Mouse (Mus musculus) liver, embryonic 14.5 days (tissue): ENCODE data around the gene Rad51b. TPM values are rescaled to one million over a fixed set of nuclear protein-coding genes. Genes with fewer than 3 reads are reported as not detected.

Experiments
- ATAC-seq: fragments of 200-750 bp; cut with Nextera tagmentation; 2 replicates; pipeline ENCODE4 v1.8.0; 2017; ENCODE audit warnings: moderate number of reproducible peaks, mild to moderate bottlenecking, moderate library complexity; ENCODE audit not compliant: insufficient read depth
- DNase-seq, 3 experiments: peaks; one replicate each; pipeline ENCODE4 v3.0.0-alpha.2; 2012 to 2013; ENCODE audit warnings: low read depth in 3 of 3, low spot score in 3 of 3
- H3K27ac ChIP-seq: fragments of 300-500 bp; sonication (generic); 2 replicates; pipeline ENCODE4 v1.5.1; 2014; ENCODE audit warnings: moderate library complexity, mild to moderate bottlenecking, control low read depth, inconsistent platforms
- H3K27me3 ChIP-seq: fragments of 300-500 bp; sonication (generic); 2 replicates; pipeline ENCODE4 v1.6.1; 2014; ENCODE audit warnings: mild to moderate bottlenecking, low read length, moderate library complexity; ENCODE audit not compliant: control insufficient read depth, insufficient read depth
- H3K36me3 ChIP-seq: fragments of 300-500 bp; sonication (generic); replicated peaks from 2 replicates; pipeline ENCODE4 v1.6.1; 2014; ENCODE audit warnings: low read depth; ENCODE audit not compliant: control insufficient read depth, insufficient read depth
- H3K4me1 ChIP-seq, 2 experiments: fragments of 200-500 bp in 1 of 2; fragments of 300-500 bp in 1 of 2; sonication (generic) in 1 of 2; replicated peaks; 2 replicates each; pipeline ENCODE4 v1.6.1; 2012 to 2014; ENCODE audit warnings: antibody characterized with exemption in 1 of 2, inconsistent platforms in 1 of 2, low read length in 1 of 2; ENCODE audit not compliant: control insufficient read depth in 2 of 2, insufficient read depth in 2 of 2
- H3K4me2 ChIP-seq: fragments of 300-500 bp; sonication (generic); 2 replicates; pipeline ENCODE4 v1.6.1; 2014; ENCODE audit warnings: low read depth, mild to moderate bottlenecking, control low read depth, moderate library complexity
- H3K4me3 ChIP-seq, 2 experiments: fragments of 200-500 bp in 1 of 2; fragments of 300-500 bp in 1 of 2; sonication (generic) in 1 of 2; 2 replicates each; pipeline ENCODE4 v1.5.1; 2012 to 2014; ENCODE audit warnings: low read depth in 2 of 2, low read length in 2 of 2, mild to moderate bottlenecking in 2 of 2, control low read depth in 1 of 2, inconsistent platforms in 1 of 2, moderate library complexity in 1 of 2; ENCODE audit not compliant: insufficient read depth in 1 of 2
- H3K9ac ChIP-seq: fragments of 300-500 bp; sonication (generic); replicated peaks from 2 replicates; pipeline ENCODE4 v1.6.1; 2014; ENCODE audit warnings: mild to moderate bottlenecking, control low read depth, moderate library complexity
- H3K9me3 ChIP-seq: fragments of 300-500 bp; sonication (generic); 2 replicates; pipeline ENCODE4 v1.6.1; 2016; ENCODE audit warnings: low read length, mixed read lengths; ENCODE audit not compliant: control insufficient read depth
- CTCF ChIP-seq: IDR thresholded peaks from 2 replicates; pipeline ENCODE4 v1.5.1; 2016; ENCODE audit warnings: antibody characterized with exemption, low read depth, control low read depth
- EP300 ChIP-seq: IDR thresholded peaks from 2 replicates; pipeline ENCODE4 v1.6.1; 2016; ENCODE audit warnings: antibody characterized with exemption, low read depth
- WGBS: fragments of 180-500 bp; shearing (Covaris S2); extraction: QIAGEN DNeasy Blood & Tissue Kit; methylation state at CpG from one replicate; pipeline ENCODE4 v1.1.7; 2014; ENCODE audit not compliant: insufficient replicate concordance; 5-methylcytosine and 5-hydroxymethylcytosine counted together
- polyA plus RNA-seq, 2 experiments: library from polyadenylated mRNA; depleted of rRNA in 1 of 2; stranded (reverse) in 1 of 2; unstranded in 1 of 2; fragments of >200 nt; fragmentation: Nextera tagmentation in 1 of 2; extraction: Ambion mirVana in 1 of 2; gene quantifications; 2 replicates each; pipeline versions ENCODE4 v1.2.1 to v1.2.3; 2012 to 2014

Gene Rad51b
- polyA plus RNA-seq, 2 experiments, result 2.3 to 5.1 TPM

DNA sequence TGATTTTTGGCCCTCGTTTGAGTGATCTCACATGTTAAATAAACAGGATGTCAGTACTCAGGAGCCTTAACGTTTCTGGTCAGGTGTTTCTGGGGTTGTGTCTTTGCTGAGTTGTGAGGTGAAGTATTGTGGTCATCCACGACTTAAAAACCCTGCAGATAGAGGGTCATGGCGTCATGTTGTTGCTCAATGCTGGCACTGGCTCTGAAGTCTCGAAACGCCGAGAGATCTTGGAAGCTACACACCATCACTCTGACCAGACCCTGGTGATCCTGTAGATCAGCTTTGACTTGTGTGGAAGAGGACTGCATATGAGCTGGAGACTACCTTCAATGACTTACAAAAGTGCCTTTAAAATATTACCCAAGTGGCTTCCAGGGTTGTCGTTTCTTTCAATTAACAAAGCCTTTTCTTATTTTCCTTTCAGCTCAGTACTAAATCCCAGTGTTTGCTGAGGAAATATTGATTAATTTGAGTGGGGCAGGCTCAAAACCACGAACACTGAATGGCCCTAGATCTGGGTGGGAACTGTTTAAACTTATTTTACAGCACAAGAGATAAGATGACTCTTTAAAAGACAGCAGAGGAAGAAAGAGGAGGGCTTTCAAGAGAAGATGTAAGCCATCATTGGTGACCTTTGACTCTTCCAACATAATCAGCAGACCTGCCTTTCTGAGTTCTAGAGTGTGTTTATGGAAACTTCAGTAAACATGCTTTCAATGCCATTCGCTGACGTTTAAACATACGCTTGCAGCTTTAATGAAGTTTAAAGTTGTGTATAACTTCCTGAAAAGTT, 144.3 kb downstream of the Rad51b start:
- H3K4me2 ChIP-seq, result no peak overlapping the region
- H3K27ac ChIP-seq, result no peak overlapping the region
- no peaks in the 10 kb centered on the region for H3K27me3 ChIP-seq
- no peak for TF ChIP-seq CTCF
- TF ChIP-seq EP300, result no peak
- no peak overlapping the region for H3K9ac ChIP-seq
- WGBS, result 48% methylated on average over 12 of the region's 12 CpGs
- no peaks in the 10 kb centered on the region for H3K36me3 ChIP-seq
- H3K4me3 ChIP-seq, result no peak overlapping the region
- H3K9me3 ChIP-seq, result no peaks in the 10 kb centered on the region
- H3K4me1 ChIP-seq, result peaks cover 0 to 7% of the 10 kb centered on the region in 2 experiments; a peak in 1 of 4 replicates
- DNase-seq, result no peak
- no peak for ATAC-seq

DNA sequence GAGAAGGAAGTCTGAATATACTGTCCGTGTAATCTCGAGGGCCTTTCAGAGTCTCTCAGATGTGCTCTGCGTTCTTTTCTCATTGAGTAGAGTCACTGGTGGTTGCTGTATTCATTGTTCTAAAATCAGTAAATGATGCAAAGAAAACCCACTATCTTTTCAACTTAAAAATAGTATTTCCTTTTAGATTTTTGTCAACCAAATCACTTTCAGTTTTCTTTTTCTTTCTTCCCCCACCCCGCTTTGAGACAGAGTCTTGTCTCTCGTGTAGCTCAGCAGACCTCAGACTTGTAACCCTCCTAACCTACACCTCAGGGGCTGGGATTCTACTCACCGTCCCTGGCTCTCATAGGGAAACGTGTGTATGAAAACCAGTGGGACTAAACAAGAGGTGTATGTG, 145.0 kb downstream of the Rad51b start:
- Histone ChIP-seq H3K27me3 (no peaks in the 10 kb centered on the region), H3K9me3 (no peaks in the 10 kb centered on the region), H3K4me2 (no peak overlapping the region), H3K4me3 (no peak overlapping the region), H3K4me1 (peaks cover 0 to 7% of the 10 kb centered on the region in 2 experiments; a peak in 1 of 4 replicates), H3K27ac (no peak overlapping the region), H3K36me3 (no peaks in the 10 kb centered on the region), H3K9ac (no peak overlapping the region)
- 61% methylated on average over 7 of the region's 7 CpGs for WGBS
- DNase-seq (no peak), ATAC-seq (no peak)
- no peak for TF ChIP-seq CTCF
- TF ChIP-seq EP300, result no peak

DNA sequence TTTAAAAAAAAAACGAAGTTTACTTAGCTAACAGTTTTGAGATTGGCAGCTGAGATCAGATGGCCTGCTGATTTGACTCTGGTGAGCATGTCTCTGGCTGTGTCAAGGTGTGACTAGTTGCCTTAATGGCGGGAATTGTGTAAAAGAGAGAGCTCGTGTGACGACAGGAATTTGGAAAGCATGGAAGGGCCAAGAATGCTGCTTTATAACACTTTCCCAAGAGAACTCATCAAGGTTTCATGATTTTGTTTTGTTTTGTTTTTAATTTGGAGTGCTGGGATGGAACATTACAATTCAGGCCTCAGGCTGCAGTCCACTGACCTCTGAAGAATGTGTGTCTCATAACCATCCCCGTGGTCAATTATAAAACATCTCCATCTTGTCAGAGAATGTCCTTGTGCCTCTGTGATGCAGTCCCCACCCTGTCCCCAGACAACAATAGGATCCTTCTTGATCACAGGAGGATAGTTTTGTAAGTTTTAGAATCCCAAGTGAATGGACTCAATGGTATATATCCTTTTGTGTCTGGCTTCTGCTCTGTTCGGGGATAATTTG, 145.8 kb downstream of the Rad51b start:
- H3K27me3 ChIP-seq, result no peaks in the 10 kb centered on the region
- no peak overlapping the region for H3K4me2 ChIP-seq
- H3K9ac ChIP-seq, result no peak overlapping the region
- DNase-seq, result no peak
- H3K27ac ChIP-seq, result no peak overlapping the region
- no peaks in the 10 kb centered on the region for H3K36me3 ChIP-seq
- H3K9me3 ChIP-seq, result no peaks in the 10 kb centered on the region
- no peak for TF ChIP-seq EP300
- H3K4me3 ChIP-seq, result no peak overlapping the region
- peaks cover 0 to 7% of the 10 kb centered on the region in 2 experiments; a peak in 1 of 4 replicates for H3K4me1 ChIP-seq
- WGBS, result 59% methylated on average over 6 of the region's 6 CpGs
- ATAC-seq, result no peak

DNA sequence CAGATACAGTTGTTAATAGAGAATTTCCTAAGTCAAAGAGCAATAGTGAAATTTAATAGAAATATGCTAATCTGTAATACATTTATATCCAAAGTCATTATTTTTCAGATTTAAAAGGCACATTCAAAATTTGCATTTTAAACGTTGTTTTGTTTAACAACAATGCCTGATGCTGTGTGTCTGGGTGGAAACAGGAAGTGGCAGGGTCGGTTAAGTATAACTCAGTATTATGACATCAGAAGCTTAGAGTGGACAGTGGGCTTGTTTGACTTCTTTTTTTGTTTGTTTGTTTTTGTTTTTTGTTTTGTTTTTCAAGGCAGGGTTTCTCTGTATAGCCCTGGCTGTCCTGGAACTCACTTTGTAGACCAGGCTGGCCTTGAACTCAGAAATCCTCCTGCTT, 147.6 kb downstream of the Rad51b start:
- Histone ChIP-seq H3K9ac (no peak overlapping the region), H3K4me2 (no peak overlapping the region), H3K9me3 (no peaks in the 10 kb centered on the region), H3K4me1 (peaks cover 0 to 7% of the 10 kb centered on the region in 2 experiments; a peak in 1 of 4 replicates), H3K27me3 (no peaks in the 10 kb centered on the region), H3K27ac (no peak overlapping the region), H3K4me3 (no peak overlapping the region), H3K36me3 (no peaks in the 10 kb centered on the region)
- ATAC-seq (no peak), DNase-seq (no peak)
- no peak for TF ChIP-seq EP300
- no peak for TF ChIP-seq CTCF
- 19% methylated on average over 2 of the region's 2 CpGs for WGBS

DNA sequence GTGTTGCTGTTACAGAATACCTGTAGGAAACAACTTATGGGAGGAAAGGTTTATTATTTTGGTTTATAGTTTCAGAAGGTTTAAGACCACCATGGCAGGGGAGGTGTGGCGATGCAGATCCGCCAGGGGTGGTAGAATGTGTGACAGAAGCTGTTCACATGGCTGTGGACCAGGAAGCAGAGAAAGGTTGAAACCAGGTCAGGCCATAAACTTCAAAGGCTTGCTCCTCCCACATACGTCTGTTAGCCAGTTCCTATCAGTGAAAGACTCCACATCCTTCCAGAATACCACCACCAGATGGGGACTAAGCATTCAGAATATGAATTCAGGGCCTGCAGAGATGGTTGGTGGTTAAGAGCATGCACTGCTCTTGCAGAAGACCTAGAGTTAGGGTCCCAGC, 150.0 kb downstream of the Rad51b start:
- H3K9ac ChIP-seq, result no peak overlapping the region
- DNase-seq, result no peak
- TF ChIP-seq CTCF (no peak), EP300 (no peak)
- H3K4me1 ChIP-seq, result no peaks in the 10 kb centered on the region
- H3K4me2 ChIP-seq, result no peak overlapping the region
- WGBS, result 68% methylated on average over 3 of the region's 3 CpGs
- ATAC-seq, result no peak
- no peaks in the 10 kb centered on the region for H3K27me3 ChIP-seq
- no peak overlapping the region for H3K27ac ChIP-seq
- H3K4me3 ChIP-seq, result no peak overlapping the region
- H3K9me3 ChIP-seq, result no peaks in the 10 kb centered on the region
- H3K36me3 ChIP-seq, result no peaks in the 10 kb centered on the region
